Mouse (Mus musculus): ENCODE data around the gene Gm49661. TPM values are rescaled to one million over a fixed set of nuclear protein-coding genes. Genes with fewer than 3 reads are reported as not detected.
A peak's percentile ranks its signal among the peaks of the same experiment; 100 is the strongest.

Gene Gm49661
- polyA plus RNA-seq, 1 experiment from 2014 or later = not detected

DNA sequence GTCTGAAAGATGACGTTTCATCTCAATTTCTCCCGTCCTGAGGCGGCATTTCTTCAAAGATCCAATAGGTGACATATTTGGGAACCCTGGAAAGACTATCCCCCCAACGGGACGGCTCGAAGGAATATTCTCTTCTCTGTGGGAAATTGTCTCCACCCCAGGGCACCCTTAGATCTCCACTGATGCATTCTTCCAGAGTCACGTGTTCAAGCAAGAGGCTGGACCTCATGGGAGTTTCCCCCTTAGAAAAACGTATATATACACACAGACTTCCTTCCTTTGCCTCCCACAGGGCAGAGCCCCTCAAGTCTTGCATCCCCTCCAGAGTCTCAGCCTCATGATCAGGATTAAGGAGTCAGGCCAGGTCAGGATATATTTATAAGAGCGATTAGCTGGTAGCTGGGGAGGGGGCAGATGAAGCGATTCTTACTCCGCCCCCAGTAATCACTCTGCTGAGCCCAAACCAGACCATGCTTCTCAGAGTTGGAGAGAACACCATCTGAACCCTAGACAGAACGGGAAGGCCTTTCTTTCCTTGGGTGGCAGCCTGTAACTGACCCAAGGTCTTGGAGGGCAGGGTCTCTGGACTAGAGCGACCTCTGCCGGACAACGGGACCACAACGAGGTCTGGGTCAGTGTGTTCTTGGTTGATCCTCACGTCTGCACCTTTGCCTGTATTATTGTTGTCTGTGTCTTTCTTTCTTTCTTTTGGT, 22.5 kb downstream of the Gm49661 start, which contains the start of gene Rtbdn:
Rtbdn (plus strand) TSS at position 464 of the 713 bp plus-strand sequence.
- Histone ChIP-seq H3K4me1 (peaks cover 39% of the 10 kb centered on the region), H3K4me3 (peak within 1 kb of the TSS; percentile 79), H3K27ac (replicated peaks) (peak within 1 kb of the TSS; percentile 70), H3K27me3 (ENCODE audit: low read depth, poor library complexity, severe bottlenecking) (peaks cover 90% of the 10 kb centered on the region), H3K36me3 (no peaks in the 10 kb centered on the region), H3K9me3 (replicated peaks) (no peaks in the 10 kb centered on the region)
- DNase-seq (ENCODE audit: low spot score) = peak; percentile 55
- WGBS = 9% methylated on average over 17 of the region's 17 CpGs

DNA sequence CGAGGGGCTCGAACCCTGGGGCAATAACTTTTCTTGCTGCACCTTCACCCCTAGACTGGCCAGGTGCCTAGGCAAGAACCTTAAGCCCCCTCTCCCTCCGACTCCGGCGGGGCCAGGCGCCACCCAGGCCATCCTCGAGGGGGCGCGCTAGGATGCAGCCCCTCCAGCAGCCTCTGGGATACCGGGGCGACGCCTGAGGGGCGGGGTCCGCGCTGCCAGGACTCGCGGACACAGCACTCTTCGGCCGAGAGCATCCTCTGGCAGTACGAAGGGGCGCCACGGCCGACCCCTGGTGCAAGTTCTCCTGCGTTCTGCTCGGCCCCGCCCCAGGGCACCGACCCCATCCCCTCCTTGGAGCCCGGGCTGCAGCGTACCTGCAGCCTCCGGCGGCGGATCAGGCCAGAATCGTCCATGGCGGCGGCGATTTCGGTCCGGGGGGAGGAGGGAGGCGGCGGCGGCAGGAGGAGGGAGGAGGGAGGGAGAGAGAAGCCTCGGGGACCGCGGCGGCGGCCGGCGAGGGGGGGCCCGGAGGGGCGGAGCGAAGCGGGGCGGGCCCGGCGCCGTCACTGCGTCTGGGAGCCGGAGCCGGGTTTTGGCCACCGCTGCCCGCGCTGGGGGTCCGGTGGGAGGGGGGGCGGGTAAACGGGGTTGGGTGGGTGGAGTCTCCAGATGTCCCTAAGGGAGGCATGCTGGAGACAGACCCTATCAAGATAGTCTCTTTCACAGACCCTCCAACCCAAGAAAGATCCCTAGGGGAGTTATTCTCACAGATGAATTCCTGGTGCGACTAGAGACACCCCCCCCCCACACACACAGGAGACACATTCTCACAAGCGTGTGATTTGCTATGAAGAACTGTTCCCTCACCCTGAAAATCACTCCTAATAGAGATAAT, 23.4 kb downstream of the Gm49661 start:
- H3K9me3 ChIP-seq (replicated peaks) = no peaks in the 10 kb centered on the region
- H3K4me1 ChIP-seq = peaks cover 39% of the 10 kb centered on the region
- peaks cover 89% of the 10 kb centered on the region for H3K27me3 ChIP-seq (ENCODE audit: low read depth, poor library complexity, severe bottlenecking)
- H3K4me3 ChIP-seq = peak overlapping the region; percentile 79
- H3K27ac ChIP-seq (replicated peaks) = peak overlapping the region; percentile 70
- no peaks in the 10 kb centered on the region for H3K36me3 ChIP-seq
- DNase-seq (ENCODE audit: low spot score) = peak; percentile 75
- WGBS = 2% methylated on average over 41 of the region's 67 CpGs

DNA sequence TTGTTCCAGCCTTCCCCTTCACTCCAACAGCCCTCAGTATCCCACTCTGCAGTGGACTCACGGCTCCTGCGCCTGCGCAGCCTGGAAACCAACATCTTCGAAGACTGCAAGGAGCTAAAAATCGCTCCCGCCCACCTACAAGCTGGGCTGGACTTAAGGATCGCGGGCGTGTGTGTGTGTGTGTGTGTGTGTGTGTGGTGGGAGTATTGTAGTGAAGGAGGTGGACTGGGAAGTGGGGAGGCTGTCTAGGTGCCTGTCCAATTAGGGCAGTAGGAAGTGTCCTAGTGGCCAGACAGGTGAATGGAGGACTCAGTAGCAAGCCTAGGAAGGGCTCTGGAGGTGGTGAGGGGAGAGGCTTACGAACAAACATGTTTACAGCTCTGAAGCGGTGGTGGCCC, 24.0 kb downstream of the Gm49661 start:
- no peaks in the 10 kb centered on the region for H3K9me3 ChIP-seq (replicated peaks)
- 5% methylated on average over 11 of the region's 11 CpGs for WGBS
- peaks cover 38% of the 10 kb centered on the region for H3K4me1 ChIP-seq
- DNase-seq (ENCODE audit: low spot score) = no peak
- H3K27ac ChIP-seq (replicated peaks) = no peak overlapping the region
- no peaks in the 10 kb centered on the region for H3K36me3 ChIP-seq
- H3K27me3 ChIP-seq (ENCODE audit: low read depth, poor library complexity, severe bottlenecking) = peaks cover 87% of the 10 kb centered on the region
- peak overlapping the region; percentile 79 for H3K4me3 ChIP-seq

DNA sequence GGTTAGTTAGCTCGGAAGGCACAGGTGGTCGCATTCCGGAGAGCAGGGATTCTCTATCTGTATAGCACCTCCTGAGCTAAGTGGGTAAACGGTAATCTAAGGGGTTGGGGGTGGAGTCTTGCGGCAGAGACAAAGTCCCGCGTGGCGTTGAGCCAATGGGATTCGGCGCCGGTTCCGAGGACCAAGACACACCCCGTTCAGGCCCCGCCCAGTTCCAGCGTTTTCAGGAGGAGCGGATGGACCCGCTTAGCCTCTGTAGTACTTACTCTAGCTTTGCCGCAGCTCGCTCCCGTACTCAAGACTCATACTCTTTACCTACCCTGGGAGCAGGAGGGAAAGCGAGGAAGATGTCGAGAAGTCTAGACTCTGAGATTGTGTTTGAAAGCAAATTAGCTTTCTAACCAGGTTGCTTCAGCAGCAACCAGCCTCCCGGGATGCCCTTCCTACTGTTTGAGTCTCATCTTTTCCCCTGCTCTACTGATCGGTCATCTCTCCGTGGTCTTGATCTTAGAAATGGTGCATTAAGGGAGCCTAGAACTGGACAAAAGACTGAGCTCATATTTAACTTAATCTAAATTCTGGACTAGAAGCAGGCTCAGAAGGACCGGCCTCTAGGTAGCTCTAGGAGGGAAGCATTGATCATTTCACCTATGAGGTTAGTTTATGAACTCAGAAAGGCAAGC, 24.6 kb downstream of the Gm49661 start:
- DNase-seq (ENCODE audit: low spot score) = peak; percentile 78
- no peaks in the 10 kb centered on the region for H3K36me3 ChIP-seq
- H3K4me1 ChIP-seq = peaks cover 32% of the 10 kb centered on the region
- no peak overlapping the region for H3K27ac ChIP-seq (replicated peaks)
- peaks cover 83% of the 10 kb centered on the region for H3K27me3 ChIP-seq (ENCODE audit: low read depth, poor library complexity, severe bottlenecking)
- 2% methylated on average over 26 of the region's 26 CpGs for WGBS
- H3K4me3 ChIP-seq = peak overlapping the region; percentile 79
- H3K9me3 ChIP-seq (replicated peaks) = no peaks in the 10 kb centered on the region

DNA sequence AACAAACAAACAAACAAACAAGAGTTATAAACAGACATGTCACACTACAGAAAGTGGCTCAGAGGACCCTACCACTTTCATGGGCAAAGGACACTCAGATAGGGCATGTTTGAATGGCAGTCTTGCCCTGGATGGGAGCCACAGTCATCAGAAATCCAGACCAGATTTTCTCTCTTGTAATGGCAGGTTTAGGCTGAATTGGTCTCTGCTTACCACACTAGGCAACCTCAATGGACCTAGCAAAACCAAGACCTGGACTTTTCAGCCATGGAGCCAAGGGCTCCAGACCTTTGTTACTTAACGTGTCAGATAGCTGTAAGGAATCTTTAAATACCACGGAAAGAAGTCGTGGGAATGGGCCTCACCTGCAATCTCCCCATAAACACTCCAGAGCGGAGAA, 25.5 kb downstream of the Gm49661 start:
- no peak overlapping the region for H3K27ac ChIP-seq (replicated peaks)
- H3K27me3 ChIP-seq (ENCODE audit: low read depth, poor library complexity, severe bottlenecking) = peaks cover 83% of the 10 kb centered on the region
- H3K4me1 ChIP-seq = peaks cover 32% of the 10 kb centered on the region
- H3K36me3 ChIP-seq = no peaks in the 10 kb centered on the region
- WGBS = 16% methylated on average over 4 of the region's 4 CpGs
- no peak overlapping the region for H3K4me3 ChIP-seq
- DNase-seq (ENCODE audit: low spot score) = no peak
- H3K9me3 ChIP-seq (replicated peaks) = no peaks in the 10 kb centered on the region

DNA sequence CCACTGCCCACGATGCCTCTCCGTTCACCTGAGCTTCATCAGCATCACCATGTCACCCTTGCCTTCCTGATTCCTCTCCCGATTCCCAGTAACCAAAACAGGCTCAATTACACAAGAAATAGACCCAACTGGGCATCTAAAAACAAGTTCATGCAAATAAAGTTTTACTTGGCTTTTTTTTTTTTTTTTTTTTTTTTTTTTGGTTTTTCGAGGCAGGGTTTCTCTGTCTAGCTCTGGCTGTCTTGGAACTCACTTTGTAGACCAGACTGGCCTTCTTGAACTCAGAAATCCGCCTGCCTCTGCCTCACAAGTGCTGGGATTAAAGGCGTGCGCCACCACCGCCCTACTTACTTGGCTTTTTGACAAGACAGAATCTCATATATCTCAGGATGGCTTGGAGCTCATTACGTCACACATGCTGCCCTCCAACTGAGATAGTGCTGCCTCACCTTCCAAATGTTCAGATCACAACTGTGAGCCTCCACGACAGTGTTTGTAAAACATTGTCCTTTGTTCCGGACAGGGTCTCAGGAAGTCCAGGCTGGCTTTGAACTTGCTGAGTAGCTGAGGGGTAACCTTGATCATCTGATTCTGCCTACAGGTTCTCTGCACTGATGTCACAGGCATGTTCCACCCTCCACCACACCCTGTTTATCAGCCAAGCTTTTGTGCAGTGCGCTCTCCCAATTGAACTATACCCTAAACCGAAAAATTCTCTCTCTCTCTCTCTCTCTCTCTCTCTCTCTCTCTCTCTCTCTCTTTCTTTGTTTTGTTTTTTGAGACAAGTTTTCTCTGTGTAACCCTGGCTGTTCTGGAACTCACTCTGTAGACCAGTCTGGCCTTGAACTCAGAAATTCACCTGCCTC, 31.4 kb downstream of the Gm49661 start:
- Histone ChIP-seq H3K9me3 (replicated peaks) (no peaks in the 10 kb centered on the region), H3K4me3 (peak overlapping the region; percentile 73), H3K27me3 (ENCODE audit: low read depth, poor library complexity, severe bottlenecking) (peaks cover 85% of the 10 kb centered on the region), H3K4me1 (peaks cover 36% of the 10 kb centered on the region), H3K27ac (replicated peaks) (no peak overlapping the region), H3K36me3 (no peaks in the 10 kb centered on the region)
- no peak for DNase-seq (ENCODE audit: low spot score)
- 66% methylated on average over 13 of the region's 13 CpGs for WGBS

DNA sequence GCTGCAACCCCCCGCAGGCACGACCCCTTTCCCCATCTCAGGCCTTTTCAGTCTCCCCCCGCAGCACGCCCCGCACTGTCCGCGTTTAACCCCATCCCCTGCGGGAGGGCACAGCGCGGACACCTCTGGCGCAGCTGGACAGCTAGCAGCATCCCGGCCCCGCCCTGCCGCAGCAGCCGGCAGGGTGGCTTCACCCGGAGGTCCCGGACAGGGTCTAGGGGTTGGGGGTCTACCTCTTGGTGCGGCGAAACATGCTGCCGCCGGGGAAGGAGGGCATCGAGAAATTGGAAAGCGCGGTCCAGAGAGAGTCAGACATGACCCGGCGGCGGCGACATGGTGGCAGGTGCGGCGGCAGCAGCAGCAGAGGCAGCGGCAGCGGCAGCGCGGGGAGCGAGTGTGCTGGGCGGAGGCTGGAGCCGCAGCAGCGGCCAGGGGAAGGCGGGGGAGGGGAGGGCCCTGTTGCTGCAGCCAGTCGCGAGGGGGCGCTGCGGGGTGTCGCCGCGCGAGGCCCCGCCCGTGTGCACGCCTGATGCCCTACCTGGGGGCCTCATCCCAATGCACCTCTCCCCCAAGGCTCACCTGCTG, 32.2 kb downstream of the Gm49661 start, which contains the start of gene Mast1:
Mast1 (minus strand) TSS at position 398 of the 585 bp plus-strand sequence.
- peak; percentile 83 for DNase-seq (ENCODE audit: low spot score)
- Histone ChIP-seq H3K4me3 (peak within 1 kb of the TSS; percentile 73), H3K9me3 (replicated peaks) (no peaks in the 10 kb centered on the region), H3K27me3 (ENCODE audit: low read depth, poor library complexity, severe bottlenecking) (peaks cover 92% of the 10 kb centered on the region), H3K36me3 (no peaks in the 10 kb centered on the region), H3K4me1 (peaks cover 36% of the 10 kb centered on the region), H3K27ac (replicated peaks) (peak within 1 kb of the TSS; percentile 81)
- under 1% methylated on average over 50 of the region's 50 CpGs for WGBS

DNA sequence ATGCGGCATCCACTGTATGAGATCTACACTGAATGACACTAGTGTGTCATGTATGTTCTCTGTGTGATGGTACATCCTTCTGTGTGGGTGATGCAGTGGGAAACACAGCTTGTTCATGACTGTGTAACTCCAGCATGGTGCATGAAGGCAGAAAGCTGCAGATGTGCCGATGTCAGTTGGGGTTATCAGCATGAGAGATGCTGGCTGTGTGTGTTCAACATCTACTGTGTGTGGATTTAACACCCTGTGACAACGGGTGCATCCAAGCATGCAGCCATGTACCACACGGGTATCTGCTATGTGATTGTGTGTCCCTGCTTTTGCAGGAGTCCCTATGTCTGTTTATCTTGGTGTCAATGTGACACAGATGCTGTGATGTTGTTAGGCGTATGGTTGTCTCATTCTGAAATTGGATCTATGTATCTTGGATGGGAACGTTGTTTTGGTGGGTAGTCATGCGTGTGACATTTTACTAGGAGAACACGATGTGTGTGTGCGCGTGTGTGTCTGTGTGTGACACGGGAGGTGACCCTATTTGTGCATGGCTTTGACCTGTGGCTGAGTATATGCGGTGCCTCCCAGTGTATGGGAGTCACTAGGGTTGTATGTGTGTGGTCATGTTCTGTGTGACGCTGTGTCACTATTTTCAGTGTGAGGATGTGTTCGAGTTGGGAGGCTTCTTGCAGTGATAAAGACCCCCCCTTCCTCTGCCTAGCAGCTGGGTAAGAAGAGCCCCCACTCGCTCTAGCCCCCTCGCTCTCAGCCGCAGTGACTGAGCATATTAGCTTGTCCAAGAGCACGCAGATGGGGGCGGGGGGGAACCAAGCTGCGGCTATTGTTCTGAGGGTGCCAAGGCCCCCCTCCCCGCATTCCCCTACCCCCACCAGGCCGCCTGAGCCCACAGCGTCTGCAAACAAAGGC, 32.9 kb downstream of the Gm49661 start:
- 23% methylated on average over 23 of the region's 23 CpGs for WGBS
- no peaks in the 10 kb centered on the region for H3K9me3 ChIP-seq (replicated peaks)
- no peak for DNase-seq (ENCODE audit: low spot score)
- no peaks in the 10 kb centered on the region for H3K36me3 ChIP-seq
- peaks cover 93% of the 10 kb centered on the region for H3K27me3 ChIP-seq (ENCODE audit: low read depth, poor library complexity, severe bottlenecking)
- peaks cover 36% of the 10 kb centered on the region for H3K4me1 ChIP-seq
- H3K27ac ChIP-seq (replicated peaks) = peak overlapping the region; percentile 81
- peak overlapping the region; percentile 73 for H3K4me3 ChIP-seq

DNA sequence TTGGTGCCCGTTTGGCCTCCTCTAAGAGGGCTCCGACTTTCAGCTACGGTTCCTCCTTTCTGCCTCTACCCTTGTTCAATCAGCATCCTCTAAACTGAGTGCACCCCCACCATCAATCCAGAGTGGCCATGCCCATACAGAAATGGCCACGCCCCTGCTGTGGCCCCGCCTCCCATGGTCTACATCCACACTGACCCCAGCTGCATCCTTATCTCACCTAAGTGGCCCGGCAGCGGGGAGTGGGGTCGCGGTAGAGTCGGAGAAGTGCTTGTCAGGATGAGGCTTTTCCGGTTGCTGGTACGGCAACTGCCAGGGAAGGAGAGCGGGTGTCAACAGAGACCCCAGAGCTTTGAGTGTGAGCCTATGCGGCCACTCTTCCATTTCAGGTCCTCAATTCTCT, 33.7 kb downstream of the Gm49661 start:
- DNase-seq (ENCODE audit: low spot score) = peak; percentile 34
- Histone ChIP-seq H3K27me3 (ENCODE audit: low read depth, poor library complexity, severe bottlenecking) (peaks cover 93% of the 10 kb centered on the region), H3K4me3 (peak overlapping the region; percentile 73), H3K9me3 (replicated peaks) (no peaks in the 10 kb centered on the region), H3K36me3 (no peaks in the 10 kb centered on the region), H3K4me1 (peaks cover 36% of the 10 kb centered on the region), H3K27ac (replicated peaks) (0 out of 2 replicates have a peak overlapping the region, but pooled peaks have one; percentile 33)
- 6% methylated on average over 14 of the region's 14 CpGs for WGBS

DNA sequence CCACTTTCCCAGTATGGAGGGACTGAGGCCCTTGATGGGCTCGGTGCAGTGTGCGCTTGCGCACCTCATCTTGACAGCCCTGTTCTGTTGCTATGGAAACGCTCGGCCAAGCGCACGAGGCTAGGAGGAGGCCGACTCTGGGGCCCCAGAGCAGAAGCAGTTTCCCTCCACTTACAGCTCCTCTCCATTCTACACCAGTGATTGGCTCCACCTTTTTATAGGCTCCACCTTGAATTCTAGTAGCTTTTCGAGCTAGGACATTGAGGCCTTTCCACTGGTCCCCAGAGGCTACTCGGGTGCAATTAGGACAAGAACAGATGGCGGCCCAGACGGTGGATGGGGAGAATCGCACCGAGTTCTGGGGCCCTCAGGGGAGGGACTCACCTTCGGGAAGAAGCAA, 34.4 kb downstream of the Gm49661 start:
- peaks cover 36% of the 10 kb centered on the region for H3K4me1 ChIP-seq
- no peaks in the 10 kb centered on the region for H3K9me3 ChIP-seq (replicated peaks)
- peak; percentile 81 for DNase-seq (ENCODE audit: low spot score)
- 0 out of 2 replicates have a peak overlapping the region, but pooled peaks have one; percentile 33 for H3K27ac ChIP-seq (replicated peaks)
- under 1% methylated on average over 15 of the region's 15 CpGs for WGBS
- peaks cover 98% of the 10 kb centered on the region for H3K27me3 ChIP-seq (ENCODE audit: low read depth, poor library complexity, severe bottlenecking)
- H3K36me3 ChIP-seq = no peaks in the 10 kb centered on the region
- peak overlapping the region; percentile 73 for H3K4me3 ChIP-seq

Data from midbrain, embryonic 10.5 days (tissue).